Mouse (Mus musculus): Measurements from ENCODE around the gene Ppt2.

DNA sequence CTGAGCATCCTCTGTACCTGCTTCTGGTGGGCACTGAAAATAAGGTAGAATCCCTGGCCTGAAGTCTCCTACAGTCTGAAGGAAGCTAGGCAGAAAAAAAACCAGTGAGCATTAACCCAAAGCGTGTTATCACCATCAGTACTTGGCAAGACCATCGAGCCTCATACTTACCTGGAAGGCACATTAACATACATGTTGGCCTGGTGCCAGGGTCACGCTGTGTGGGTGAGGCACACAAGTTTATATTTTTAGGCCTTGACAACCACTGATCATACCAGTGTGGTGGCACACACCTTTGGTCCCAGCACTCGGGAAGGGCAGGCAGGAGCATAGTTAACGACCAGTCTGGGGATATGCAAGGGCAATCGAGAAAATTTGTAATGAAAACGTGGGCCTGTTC lies 20.3 kb downstream of the Ppt2 start:
- no peak for TF ChIP-seq CTCF (IDR thresholded peaks at IDR 0.05; ENCODE audit: low read depth, low read length)
- no peak for TF ChIP-seq POLR2A (IDR thresholded peaks at IDR 0.05; ENCODE audit: borderline replicate concordance, low read depth, low read length)

Data from bone marrow macrophage, adult 2 months (primary cell).